Mouse (Mus musculus) limb, embryonic 15.5 days (tissue): ENCODE measurements around the gene A930033H14Rik. TPM values are rescaled to one million over a fixed set of nuclear protein-coding genes. Genes with fewer than 3 reads are reported as not detected.

ENCODE experiments used
- ATAC-seq: fragments of 200-750 bp; cut with Nextera tagmentation; 2 replicates; pipeline ENCODE4 v1.8.0; 2017; ENCODE audit warnings: low read depth, moderate TSS enrichment; ENCODE audit not compliant: insufficient number of reproducible peaks, low FRiP score, low TSS enrichment
- H3K27ac ChIP-seq: fragments of 300-500 bp; sonication (generic); 2 replicates; pipeline ENCODE4 v1.5.1; 2015; ENCODE audit warnings: moderate library complexity, mild to moderate bottlenecking, inconsistent platforms
- H3K27me3 ChIP-seq: fragments of 300-500 bp; sonication (generic); 2 replicates; pipeline ENCODE4 v1.6.1; 2015; ENCODE audit warnings: inconsistent platforms
- H3K36me3 ChIP-seq: fragments of 300-500 bp; sonication (generic); 2 replicates; pipeline ENCODE4 v1.6.1; 2015; ENCODE audit warnings: inconsistent platforms
- H3K4me1 ChIP-seq: fragments of 300-500 bp; sonication (generic); 2 replicates; pipeline ENCODE4 v1.6.1; 2015; ENCODE audit warnings: inconsistent platforms
- H3K4me2 ChIP-seq: fragments of 300-500 bp; sonication (generic); 2 replicates; pipeline ENCODE4 v1.6.1; 2015; ENCODE audit warnings: mild to moderate bottlenecking, inconsistent platforms
- H3K4me3 ChIP-seq: fragments of 300-500 bp; sonication (generic); 2 replicates; pipeline ENCODE4 v1.5.1; 2015; ENCODE audit warnings: mild to moderate bottlenecking, inconsistent platforms
- H3K9ac ChIP-seq: fragments of 300-500 bp; sonication (generic); 2 replicates; pipeline ENCODE4 v1.6.1; 2015; ENCODE audit warnings: inconsistent platforms
- H3K9me3 ChIP-seq: fragments of 300-500 bp; sonication (generic); 2 replicates; pipeline ENCODE4 v1.6.1; 2016; ENCODE audit warnings: inconsistent platforms
- WGBS: fragments of 180-500 bp; shearing (Covaris S2); methylation state at CpG from one replicate; pipeline ENCODE4 v1.1.7; 2015; 5-methylcytosine and 5-hydroxymethylcytosine counted together
- polyA plus RNA-seq: library from polyadenylated mRNA; unstranded; fragments of >200 nt; fragmentation: Nextera tagmentation; extraction: Ambion mirVana; gene quantifications from 2 replicates; pipeline ENCODE4 v1.2.1, GENCODE M21; 2015

Gene A930033H14Rik
- 3.0 and 3.1 TPM in 2 replicates for polyA plus RNA-seq

DNA sequence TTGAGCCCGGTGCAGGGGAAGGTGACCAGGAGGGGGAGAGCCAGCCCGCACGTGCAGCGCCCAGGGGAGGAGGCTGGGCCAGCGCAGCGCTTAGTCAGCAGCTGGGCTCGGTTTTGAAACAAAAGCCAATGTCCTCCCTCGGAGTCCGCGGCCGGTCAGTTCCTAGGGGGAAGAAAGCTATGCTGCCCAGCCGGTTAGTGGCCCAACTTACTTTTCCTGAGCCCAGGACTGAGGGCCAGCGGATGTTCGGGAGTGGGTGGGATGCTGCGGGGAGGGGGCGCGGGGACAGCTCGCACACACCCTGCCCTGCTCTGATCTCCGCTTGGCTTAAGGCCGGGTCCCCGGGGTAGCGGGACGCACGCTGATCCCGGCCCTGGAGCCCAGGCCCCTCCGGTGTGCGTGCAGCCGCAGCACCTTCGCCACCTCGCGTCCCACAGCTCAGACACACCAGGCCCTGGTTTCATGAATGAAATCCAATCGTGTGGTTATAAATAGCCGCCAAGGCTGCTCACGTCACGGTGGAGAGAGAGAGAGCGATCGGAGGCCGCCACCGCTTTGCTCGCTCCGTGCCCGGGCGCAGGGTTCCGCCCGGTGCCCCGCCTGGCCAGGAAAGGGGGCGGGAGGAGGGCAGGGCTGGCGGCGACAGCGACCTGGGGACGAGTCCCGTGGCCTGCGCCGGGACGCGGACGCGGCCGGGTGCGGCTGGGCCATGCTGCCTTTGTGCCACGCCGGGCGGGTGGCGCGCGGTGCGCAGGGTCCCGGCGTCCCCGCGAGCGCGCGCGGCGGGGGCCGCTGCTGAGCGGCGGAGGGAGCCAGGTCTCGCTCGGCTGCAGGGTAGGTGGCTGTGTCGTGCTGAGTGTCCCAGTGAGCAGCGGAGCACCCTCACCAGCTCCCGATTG lies at the start of gene A930033H14Rik:
Gene A930033H14Rik (minus strand): TSS at position 557 of the 899 bp plus-strand sequence.
- ATAC-seq = peak; percentile 87
- H3K36me3 ChIP-seq = peaks cover 14% of the 10 kb centered on the region
- peaks cover 16% of the 10 kb centered on the region for H3K4me1 ChIP-seq
- peak within 1 kb of the TSS; percentile 81 for H3K4me3 ChIP-seq
- H3K4me2 ChIP-seq = peak within 1 kb of the TSS; percentile 84
- under 1% methylated on average over 75 of the region's 84 CpGs for WGBS
- H3K27me3 ChIP-seq = no peaks in the 10 kb centered on the region
- H3K9ac ChIP-seq = peak within 1 kb of the TSS; percentile 88
- no peaks in the 10 kb centered on the region for H3K9me3 ChIP-seq
- H3K27ac ChIP-seq = peak within 1 kb of the TSS; percentile 99

- H3K9ac ChIP-seq = no peak overlapping the region
- WGBS = 86% methylated on average over 8 of the region's 8 CpGs
- H3K27ac ChIP-seq = no peak overlapping the region
- no peaks in the 10 kb centered on the region for H3K9me3 ChIP-seq
- no peaks in the 10 kb centered on the region for H3K27me3 ChIP-seq
- no peak for ATAC-seq
- no peak overlapping the region for H3K4me2 ChIP-seq
- H3K4me1 ChIP-seq = peaks cover 15% of the 10 kb centered on the region; the same call in 1 of the 2 replicates
- H3K4me3 ChIP-seq = no peak overlapping the region
- H3K36me3 ChIP-seq = no peaks in the 10 kb centered on the region
These were observed 47.0 kb upstream of the A930033H14Rik start for GRCm38 (mm10) chr10:69259929-69260328.

GRCm38 (mm10) chr10:69259161-69259560 lies 46.3 kb upstream of the A930033H14Rik start:
- Histone ChIP-seq H3K4me1 (peaks cover 21% of the 10 kb centered on the region), H3K9ac (no peak overlapping the region), H3K27me3 (no peaks in the 10 kb centered on the region), H3K4me3 (no peak overlapping the region), H3K36me3 (no peaks in the 10 kb centered on the region), H3K27ac (no peak overlapping the region), H3K4me2 (no peak overlapping the region), H3K9me3 (no peaks in the 10 kb centered on the region)
- 77% methylated on average over 2 of the region's 2 CpGs for WGBS
- no peak for ATAC-seq

GRCm38 (mm10) chr10:69258588-69258987 lies 45.7 kb upstream of the A930033H14Rik start:
- no peak overlapping the region for H3K4me3 ChIP-seq
- H3K9me3 ChIP-seq = no peaks in the 10 kb centered on the region
- 47% methylated on average over 9 of the region's 9 CpGs for WGBS
- no peak overlapping the region for H3K27ac ChIP-seq
- H3K9ac ChIP-seq = no peak overlapping the region
- H3K4me2 ChIP-seq = no peak overlapping the region
- peaks cover 24% of the 10 kb centered on the region for H3K4me1 ChIP-seq
- no peak for ATAC-seq
- H3K27me3 ChIP-seq = no peaks in the 10 kb centered on the region
- no peaks in the 10 kb centered on the region for H3K36me3 ChIP-seq

DNA sequence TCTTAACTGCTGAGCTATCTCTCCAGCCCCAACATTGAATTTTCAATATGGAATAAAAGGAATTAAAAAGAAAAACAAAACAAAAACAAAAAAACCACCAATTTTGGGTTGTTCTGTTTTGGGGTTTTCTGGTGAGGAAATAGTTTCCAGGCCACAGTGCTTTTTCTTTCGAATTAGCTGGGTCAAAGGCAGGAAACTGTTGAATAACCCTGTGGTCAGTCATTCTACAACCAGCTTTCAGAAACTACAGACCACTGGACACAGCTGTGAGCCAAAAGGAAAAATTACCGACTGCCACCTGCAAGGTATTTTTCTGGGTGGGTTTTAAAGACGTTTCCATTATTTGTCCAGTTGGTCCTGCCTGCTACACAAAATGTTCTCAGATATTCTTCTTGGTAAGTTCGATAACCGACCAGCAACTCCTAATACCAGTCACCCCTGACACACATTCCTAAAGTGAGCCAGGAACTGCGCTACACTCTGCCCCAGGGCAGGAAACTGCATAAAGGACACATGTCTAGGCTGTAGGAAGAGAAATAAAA lies 44.8 kb upstream of the A930033H14Rik start:
- no peaks in the 10 kb centered on the region for H3K27me3 ChIP-seq
- no peak overlapping the region for H3K9ac ChIP-seq
- WGBS = 58% methylated on average over 6 of the region's 6 CpGs
- no peaks in the 10 kb centered on the region for H3K9me3 ChIP-seq
- ATAC-seq = no peak
- 0 out of 2 replicates have a peak overlapping the region, but pooled peaks have one; percentile 38 for H3K27ac ChIP-seq
- H3K36me3 ChIP-seq = no peaks in the 10 kb centered on the region
- no peak overlapping the region for H3K4me3 ChIP-seq
- H3K4me2 ChIP-seq = no peak overlapping the region
- peaks cover 25% of the 10 kb centered on the region for H3K4me1 ChIP-seq

- 68% methylated on average over 5 of the region's 5 CpGs for WGBS
- Histone ChIP-seq H3K9me3 (no peaks in the 10 kb centered on the region), H3K27ac (no peak overlapping the region), H3K4me2 (no peak overlapping the region), H3K36me3 (no peaks in the 10 kb centered on the region; the same call in 1 of the 2 replicates), H3K4me3 (no peak overlapping the region), H3K4me1 (peaks cover 32% of the 10 kb centered on the region), H3K27me3 (no peaks in the 10 kb centered on the region), H3K9ac (no peak overlapping the region)
- ATAC-seq = no peak
These were observed 42.7 kb upstream of the A930033H14Rik start for GRCm38 (mm10) chr10:69255594-69255993.

GRCm38 (mm10) chr10:69254390-69254847 lies 41.5 kb upstream of the A930033H14Rik start:
- no peak for ATAC-seq
- no peak overlapping the region for H3K4me3 ChIP-seq
- no peaks in the 10 kb centered on the region for H3K27me3 ChIP-seq
- H3K4me2 ChIP-seq = no peak overlapping the region
- WGBS = 46% methylated on average over 8 of the region's 8 CpGs
- no peak overlapping the region for H3K9ac ChIP-seq
- peaks cover 32% of the 10 kb centered on the region for H3K4me1 ChIP-seq
- H3K36me3 ChIP-seq = no peaks in the 10 kb centered on the region; the same call in 1 of the 2 replicates
- peak overlapping the region; percentile 71 for H3K27ac ChIP-seq
- no peaks in the 10 kb centered on the region for H3K9me3 ChIP-seq

GRCm38 (mm10) chr10:69253686-69254080 lies 40.8 kb upstream of the A930033H14Rik start:
- WGBS = 62% methylated on average over 5 of the region's 5 CpGs
- no peaks in the 10 kb centered on the region for H3K27me3 ChIP-seq
- peaks cover 28% of the 10 kb centered on the region for H3K4me1 ChIP-seq
- no peak overlapping the region for H3K4me2 ChIP-seq
- no peak overlapping the region for H3K9ac ChIP-seq
- H3K36me3 ChIP-seq = peaks cover 2% of the 10 kb centered on the region; the same call in 1 of the 2 replicates
- H3K4me3 ChIP-seq = no peak overlapping the region
- no peaks in the 10 kb centered on the region for H3K9me3 ChIP-seq
- H3K27ac ChIP-seq = peak overlapping the region; percentile 71
- ATAC-seq = no peak

GRCm38 (mm10) chr10:69253075-69253685 lies 40.3 kb upstream of the A930033H14Rik start:
- WGBS = 13% methylated on average over 5 of the region's 5 CpGs

DNA sequence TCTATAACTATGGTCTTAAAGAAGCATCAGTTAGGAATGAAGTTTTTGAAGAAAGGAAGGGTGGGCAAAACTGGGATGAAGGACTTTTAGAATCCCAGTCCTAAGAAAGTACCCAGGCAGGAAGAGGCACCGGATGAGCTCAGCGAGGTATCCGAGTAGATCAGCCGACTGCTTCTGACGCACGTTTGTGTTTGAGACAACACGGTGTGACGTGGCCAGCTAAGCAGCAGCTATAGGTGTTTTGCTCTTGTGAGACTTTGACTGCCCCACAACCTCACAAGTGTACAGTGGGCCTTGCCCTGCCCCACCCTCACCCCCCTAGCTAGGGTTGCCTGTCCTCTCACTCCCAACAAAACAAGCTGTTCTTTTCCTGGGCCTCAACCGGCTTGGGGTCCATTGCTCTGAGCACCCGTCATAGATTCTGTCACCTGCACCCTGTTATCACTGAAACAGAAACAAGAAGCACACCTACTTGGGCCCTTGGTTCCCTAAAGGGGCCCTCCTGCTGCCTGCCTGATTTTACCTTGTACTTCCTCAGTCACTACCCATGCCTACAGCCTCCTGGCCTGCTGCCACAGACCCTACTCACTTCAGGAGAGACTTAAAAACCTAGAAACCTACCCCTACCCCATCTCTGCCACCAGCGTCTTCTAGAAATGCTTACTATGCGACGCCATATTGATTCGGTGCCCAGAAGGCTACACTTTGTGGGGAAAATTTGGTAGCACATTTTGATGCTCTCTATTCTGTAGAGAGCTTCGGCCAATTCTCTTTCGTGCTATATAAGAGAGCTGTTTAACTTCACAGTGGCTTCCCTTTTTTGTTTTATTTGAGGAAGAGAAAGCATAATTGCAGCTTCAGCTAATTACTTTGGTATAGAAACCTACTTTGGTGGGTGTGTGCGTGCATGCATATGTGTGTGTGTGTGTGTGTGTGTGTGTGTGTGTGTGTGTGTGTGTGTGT lies 39.5 kb upstream of the A930033H14Rik start:
- H3K4me3 ChIP-seq = no peak overlapping the region
- peaks cover 2% of the 10 kb centered on the region; the same call in 1 of the 2 replicates for H3K36me3 ChIP-seq
- no peaks in the 10 kb centered on the region for H3K27me3 ChIP-seq
- no peak overlapping the region for H3K4me2 ChIP-seq
- peak overlapping the region; percentile 71 for H3K27ac ChIP-seq
- peaks cover 32% of the 10 kb centered on the region for H3K4me1 ChIP-seq
- no peaks in the 10 kb centered on the region for H3K9me3 ChIP-seq
- WGBS = 80% methylated on average over 17 of the region's 17 CpGs
- H3K9ac ChIP-seq = no peak overlapping the region
- no peak for ATAC-seq

More at GRCm38 (mm10) chr10:69253075-69253685, 40.3 kb upstream of the A930033H14Rik start:
- ATAC-seq = peak; percentile 66; the same call in 1 of the 2 replicates
- no peaks in the 10 kb centered on the region for H3K9me3 ChIP-seq
- H3K4me3 ChIP-seq = no peak overlapping the region
- H3K27me3 ChIP-seq = no peaks in the 10 kb centered on the region
- no peak overlapping the region for H3K9ac ChIP-seq
- peak overlapping the region; percentile 71 for H3K27ac ChIP-seq
- peaks cover 2% of the 10 kb centered on the region; the same call in 1 of the 2 replicates for H3K36me3 ChIP-seq
- H3K4me1 ChIP-seq = peaks cover 31% of the 10 kb centered on the region
- H3K4me2 ChIP-seq = no peak overlapping the region

- H3K4me1 ChIP-seq = peaks cover 32% of the 10 kb centered on the region
- WGBS = 80% methylated on average over 6 of the region's 6 CpGs
These were observed 38.4 kb upstream of the A930033H14Rik start for GRCm38 (mm10) chr10:69251254-69251653.

More at GRCm38 (mm10) chr10:69251254-69251653, 38.4 kb upstream of the A930033H14Rik start:
- Histone ChIP-seq H3K9me3 (no peaks in the 10 kb centered on the region), H3K4me2 (no peak overlapping the region), H3K27ac (no peak overlapping the region), H3K4me3 (no peak overlapping the region), H3K27me3 (no peaks in the 10 kb centered on the region), H3K36me3 (peaks cover 2% of the 10 kb centered on the region; the same call in 1 of the 2 replicates), H3K9ac (no peak overlapping the region)
- no peak for ATAC-seq
